Mouse (Mus musculus): ENCODE measurements at regions not wholly inside any gene's neighbourhood (a gene's known extent, or its start where the extent isn't known, plus 50 kb on each side); places are given as distances from the start of the nearest gene placed in this dataset.
A peak's percentile ranks its signal among the peaks of the same experiment; 100 is the strongest.

- 93% methylated on average over 9 of the region's 9 CpGs for WGBS
- ATAC-seq: no peak
- no peaks in the 10 kb centered on the region for H3K4me1 ChIP-seq (ENCODE audit: control insufficient read depth, insufficient read depth, low read length)
- H3K4me3 ChIP-seq (ENCODE audit: low read depth, low read length): no peak overlapping the region
- H3K9me3 ChIP-seq (replicated peaks; ENCODE audit: control insufficient read depth, low read length, poor library complexity, severe bottlenecking): no peaks in the 10 kb centered on the region
- no peak overlapping the region for H3K27ac ChIP-seq (ENCODE audit: low read length)
- H3K4me2 ChIP-seq (ENCODE audit: low read length): no peak overlapping the region
- no peak overlapping the region for H3K9ac ChIP-seq (ENCODE audit: low read depth, low read length)
- H3K36me3 ChIP-seq (ENCODE audit: control insufficient read depth, insufficient read depth, low read length): no peaks in the 10 kb centered on the region
- H3K27me3 ChIP-seq (ENCODE audit: control insufficient read depth, insufficient read depth, low read depth, low read length): peaks cover 5% of the 10 kb centered on the region; the same call in 1 of the 2 replicates
Measured at GRCm38 (mm10) chrX:99582611-99583010, 111.5 kb upstream of the Pja1 start.

DNA sequence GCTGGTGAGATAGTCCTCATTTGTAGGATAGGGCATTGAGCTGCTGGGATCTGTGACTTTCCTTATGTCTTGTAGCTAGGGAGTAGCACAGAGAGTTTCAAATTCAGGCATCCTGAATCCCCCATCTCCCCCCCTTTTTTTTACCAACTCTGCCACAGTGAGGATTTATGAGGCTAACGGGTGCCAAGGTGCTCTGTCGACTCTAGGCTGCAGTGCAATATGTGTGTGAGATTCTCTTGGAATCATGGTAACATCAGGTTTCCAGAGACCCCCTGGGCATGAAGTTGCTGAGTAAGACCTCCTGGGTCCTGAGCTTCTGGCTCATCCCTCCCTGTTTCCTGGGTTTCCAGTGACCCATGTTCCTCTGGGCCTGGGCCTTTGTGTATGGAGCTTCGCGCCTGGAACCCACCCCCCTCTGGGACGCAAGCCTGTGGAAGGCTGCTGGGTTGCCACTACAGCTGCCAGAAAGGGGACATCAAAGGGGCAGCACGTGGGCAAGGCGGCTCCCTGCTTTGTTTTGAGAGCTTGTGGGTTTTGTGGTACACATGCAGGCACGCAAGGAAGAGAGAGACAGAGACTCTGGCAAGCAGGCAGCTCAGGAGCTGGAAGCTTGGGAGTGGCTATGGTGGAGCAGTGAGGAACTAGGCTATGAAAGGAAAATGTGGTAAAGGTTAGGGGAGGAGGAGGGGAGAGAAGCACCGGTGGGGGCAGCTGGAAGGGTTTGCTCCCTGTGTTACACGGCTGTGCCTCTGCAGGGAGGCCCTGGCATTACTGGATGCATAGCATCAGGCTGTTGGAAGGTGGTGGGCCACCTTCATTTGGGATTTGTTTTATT, 110.8 kb upstream of the Pja1 start:
- Histone ChIP-seq H3K36me3 (ENCODE audit: control insufficient read depth, insufficient read depth, low read length) (no peaks in the 10 kb centered on the region), H3K4me2 (ENCODE audit: low read length) (no peak overlapping the region), H3K4me1 (ENCODE audit: control insufficient read depth, insufficient read depth, low read length) (no peaks in the 10 kb centered on the region), H3K9ac (ENCODE audit: low read depth, low read length) (no peak overlapping the region), H3K27me3 (ENCODE audit: control insufficient read depth, insufficient read depth, low read depth, low read length) (peaks cover 5% of the 10 kb centered on the region; the same call in 1 of the 2 replicates), H3K4me3 (ENCODE audit: low read depth, low read length) (no peak overlapping the region), H3K27ac (ENCODE audit: low read length) (no peak overlapping the region), H3K9me3 (replicated peaks; ENCODE audit: control insufficient read depth, low read length, poor library complexity, severe bottlenecking) (no peaks in the 10 kb centered on the region)
- WGBS: 29% methylated on average over 10 of the region's 10 CpGs
- ATAC-seq: no peak

- H3K9me3 ChIP-seq (replicated peaks; ENCODE audit: control insufficient read depth, low read length, poor library complexity, severe bottlenecking): no peaks in the 10 kb centered on the region
- no peak overlapping the region for H3K4me3 ChIP-seq (ENCODE audit: low read depth, low read length)
- H3K36me3 ChIP-seq (ENCODE audit: control insufficient read depth, insufficient read depth, low read length): no peaks in the 10 kb centered on the region
- no peaks in the 10 kb centered on the region for H3K4me1 ChIP-seq (ENCODE audit: control insufficient read depth, insufficient read depth, low read length)
- H3K9ac ChIP-seq (ENCODE audit: low read depth, low read length): no peak overlapping the region
- no peak overlapping the region for H3K27ac ChIP-seq (ENCODE audit: low read length)
- peaks cover 13% of the 10 kb centered on the region for H3K27me3 ChIP-seq (ENCODE audit: control insufficient read depth, insufficient read depth, low read depth, low read length)
- H3K4me2 ChIP-seq (ENCODE audit: low read length): no peak overlapping the region
- ATAC-seq: no peak
- 77% methylated on average over 4 of the region's 4 CpGs for WGBS
Measured at GRCm38 (mm10) chrX:99579206-99579605, 108.1 kb upstream of the Pja1 start.

DNA sequence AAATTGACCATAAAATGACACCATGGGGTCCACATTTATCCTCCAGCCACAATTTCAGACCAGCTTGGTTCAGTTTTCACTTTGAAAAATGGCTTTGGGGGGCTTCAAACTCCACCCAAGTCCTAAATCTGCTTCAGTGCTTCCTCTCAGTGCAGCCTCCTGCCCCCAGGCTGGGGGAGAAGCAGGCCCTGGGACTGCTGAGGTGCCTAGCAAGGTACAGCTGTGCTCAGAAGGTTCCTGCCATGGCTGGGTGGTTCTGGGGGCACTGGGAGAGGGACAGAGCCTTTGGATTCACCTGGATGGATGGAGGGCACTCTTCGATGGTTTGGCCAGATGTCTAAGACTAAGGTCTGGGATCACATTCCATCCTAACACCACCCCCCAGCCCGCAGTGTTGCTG, 107.7 kb upstream of the Pja1 start:
- no peaks in the 10 kb centered on the region for H3K4me1 ChIP-seq (ENCODE audit: control insufficient read depth, insufficient read depth, low read length)
- WGBS: 89% methylated on average over 2 of the region's 2 CpGs
- no peaks in the 10 kb centered on the region for H3K9me3 ChIP-seq (replicated peaks; ENCODE audit: control insufficient read depth, low read length, poor library complexity, severe bottlenecking)
- ATAC-seq: no peak
- no peak overlapping the region for H3K27ac ChIP-seq (ENCODE audit: low read length)
- H3K27me3 ChIP-seq (ENCODE audit: control insufficient read depth, insufficient read depth, low read depth, low read length): peaks cover 16% of the 10 kb centered on the region
- no peak overlapping the region for H3K4me2 ChIP-seq (ENCODE audit: low read length)
- no peaks in the 10 kb centered on the region for H3K36me3 ChIP-seq (ENCODE audit: control insufficient read depth, insufficient read depth, low read length)
- no peak overlapping the region for H3K4me3 ChIP-seq (ENCODE audit: low read depth, low read length)
- no peak overlapping the region for H3K9ac ChIP-seq (ENCODE audit: low read depth, low read length)

DNA sequence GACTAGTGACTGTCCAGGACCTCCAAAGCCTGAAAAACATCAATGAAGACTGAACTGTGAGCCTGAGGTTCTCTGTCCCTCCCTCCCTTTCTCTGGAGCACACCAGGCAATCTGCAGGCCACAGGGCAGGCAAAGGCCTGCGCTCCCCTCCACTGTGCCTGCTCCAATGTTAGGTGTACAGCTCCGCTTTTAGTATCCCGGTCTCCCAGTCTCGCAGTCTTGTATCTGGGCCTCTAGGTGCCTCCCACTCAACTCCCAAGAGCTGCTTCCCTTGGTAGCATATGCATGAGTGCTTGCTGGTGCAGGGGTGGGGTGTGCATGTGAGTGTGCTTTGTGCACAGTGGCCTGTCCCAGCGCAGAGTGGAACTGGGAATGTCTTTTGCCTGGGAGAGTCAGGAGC, 104.0 kb upstream of the Pja1 start:
- Histone ChIP-seq H3K9me3 (replicated peaks; ENCODE audit: control insufficient read depth, low read length, poor library complexity, severe bottlenecking) (no peaks in the 10 kb centered on the region), H3K36me3 (ENCODE audit: control insufficient read depth, insufficient read depth, low read length) (no peaks in the 10 kb centered on the region), H3K4me2 (ENCODE audit: low read length) (no peak overlapping the region), H3K4me3 (ENCODE audit: low read depth, low read length) (no peak overlapping the region), H3K9ac (ENCODE audit: low read depth, low read length) (no peak overlapping the region), H3K27ac (ENCODE audit: low read length) (no peak overlapping the region), H3K27me3 (ENCODE audit: control insufficient read depth, insufficient read depth, low read depth, low read length) (peaks cover 25% of the 10 kb centered on the region), H3K4me1 (ENCODE audit: control insufficient read depth, insufficient read depth, low read length) (no peaks in the 10 kb centered on the region)
- ATAC-seq: peak; percentile 43; the same call in 1 of the 2 replicates
- WGBS: 43% methylated on average over 5 of the region's 5 CpGs

- ATAC-seq: peak; percentile 61
- peaks cover 25% of the 10 kb centered on the region for H3K27me3 ChIP-seq (ENCODE audit: control insufficient read depth, insufficient read depth, low read depth, low read length)
- 0 out of 2 replicates have a peak overlapping the region, but pooled peaks have one; percentile 14 for H3K9ac ChIP-seq (ENCODE audit: low read depth, low read length)
- peak overlapping the region; percentile 54 for H3K4me2 ChIP-seq (ENCODE audit: low read length)
- no peaks in the 10 kb centered on the region for H3K9me3 ChIP-seq (replicated peaks; ENCODE audit: control insufficient read depth, low read length, poor library complexity, severe bottlenecking)
- no peak overlapping the region for H3K27ac ChIP-seq (ENCODE audit: low read length)
- peak overlapping the region; percentile 20; the same call in 1 of the 2 replicates for H3K4me3 ChIP-seq (ENCODE audit: low read depth, low read length)
- no peaks in the 10 kb centered on the region for H3K36me3 ChIP-seq (ENCODE audit: control insufficient read depth, insufficient read depth, low read length)
- H3K4me1 ChIP-seq (ENCODE audit: control insufficient read depth, insufficient read depth, low read length): no peaks in the 10 kb centered on the region
- WGBS: 22% methylated on average over 16 of the region's 18 CpGs
Measured at GRCm38 (mm10) chrX:99574441-99575103, 103.5 kb upstream of the Pja1 start.

DNA sequence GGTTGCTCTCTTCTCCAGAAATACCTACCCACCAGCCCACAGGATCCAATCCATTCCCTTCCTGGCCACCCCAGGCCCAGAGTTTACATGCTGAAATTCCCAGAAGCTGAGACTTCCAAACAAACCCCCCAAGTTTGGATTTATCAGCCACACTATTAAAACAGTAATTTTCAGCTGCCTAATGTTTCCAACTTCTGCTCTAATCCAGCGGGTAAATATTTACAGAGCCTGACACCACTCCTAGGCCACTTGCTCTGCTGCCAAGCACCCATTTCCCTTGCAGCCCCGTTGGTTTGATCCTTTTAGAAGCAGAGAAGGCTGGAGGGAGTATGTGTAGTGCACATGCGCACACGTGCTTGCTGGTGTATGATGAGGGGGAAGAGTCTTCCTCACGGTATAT, 99.1 kb upstream of the Pja1 start:
- no peaks in the 10 kb centered on the region for H3K36me3 ChIP-seq (ENCODE audit: control insufficient read depth, insufficient read depth, low read length)
- H3K27ac ChIP-seq (ENCODE audit: low read length): no peak overlapping the region
- 89% methylated on average over 5 of the region's 5 CpGs for WGBS
- peaks cover 16% of the 10 kb centered on the region for H3K27me3 ChIP-seq (ENCODE audit: control insufficient read depth, insufficient read depth, low read depth, low read length)
- peaks cover 3% of the 10 kb centered on the region; the same call in 1 of the 2 replicates for H3K4me1 ChIP-seq (ENCODE audit: control insufficient read depth, insufficient read depth, low read length)
- no peak overlapping the region for H3K4me2 ChIP-seq (ENCODE audit: low read length)
- H3K9ac ChIP-seq (ENCODE audit: low read depth, low read length): no peak overlapping the region
- no peak overlapping the region for H3K4me3 ChIP-seq (ENCODE audit: low read depth, low read length)
- no peak for ATAC-seq
- no peaks in the 10 kb centered on the region for H3K9me3 ChIP-seq (replicated peaks; ENCODE audit: control insufficient read depth, low read length, poor library complexity, severe bottlenecking)

DNA sequence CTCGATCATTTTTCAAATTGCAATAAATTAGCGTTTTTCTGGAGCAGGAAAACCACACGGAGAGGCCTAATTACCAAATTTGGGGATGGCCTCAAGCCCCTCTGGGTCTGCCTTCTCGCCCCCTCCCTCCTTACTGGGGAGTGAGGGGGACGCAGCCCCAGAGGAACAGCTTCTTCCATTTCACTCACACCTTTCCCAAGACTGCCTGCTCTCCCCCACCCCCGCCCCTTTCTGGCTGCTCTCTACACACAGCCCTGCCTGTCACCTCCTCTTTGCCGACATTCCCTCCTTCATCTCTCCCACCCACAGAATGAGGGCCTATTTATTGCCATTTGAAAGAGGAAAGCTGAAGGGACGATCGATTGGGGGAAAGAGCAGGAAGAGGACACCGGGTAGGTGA, 97.2 kb upstream of the Pja1 start:
- WGBS: 17% methylated on average over 8 of the region's 10 CpGs
- Histone ChIP-seq H3K36me3 (ENCODE audit: control insufficient read depth, insufficient read depth, low read length) (no peaks in the 10 kb centered on the region), H3K9me3 (replicated peaks; ENCODE audit: control insufficient read depth, low read length, poor library complexity, severe bottlenecking) (no peaks in the 10 kb centered on the region), H3K4me2 (ENCODE audit: low read length) (peak overlapping the region; percentile 41), H3K27me3 (ENCODE audit: control insufficient read depth, insufficient read depth, low read depth, low read length) (peaks cover 8% of the 10 kb centered on the region), H3K4me1 (ENCODE audit: control insufficient read depth, insufficient read depth, low read length) (peaks cover 3% of the 10 kb centered on the region; the same call in 1 of the 2 replicates), H3K9ac (ENCODE audit: low read depth, low read length) (no peak overlapping the region), H3K4me3 (ENCODE audit: low read depth, low read length) (no peak overlapping the region), H3K27ac (ENCODE audit: low read length) (no peak overlapping the region)
- ATAC-seq: 0 out of 2 replicates have a peak, but pooled peaks have one; percentile 30

Data from midbrain, embryonic 16.5 days (tissue).